Mouse (Mus musculus) 3134 (cell line): ENCODE measurements at regions not wholly inside any gene's neighbourhood (a gene's known extent, or its start where the extent isn't known, plus 50 kb on each side); places are given as distances from the start of the nearest gene placed in this dataset.
"Not testable (repeated sequence)": the region's sequence is repeated elsewhere in the genome, so short reads cannot be mapped to it uniquely, and the experiment has no call there.

ENCODE experiments used
- DNase-seq: peaks from one replicate; pipeline ENCODE4 v3.0.0-alpha.2; 2011; ENCODE audit warnings: low spot score; ENCODE audit not compliant: insufficient read length; ENCODE audit errors: extremely low read depth

GRCm38 (mm10) chr10:68956539-68956938 is 194.7 kb upstream of the Rhobtb1 start:
- no peak for DNase-seq

- DNase-seq: no peak
These were observed 189.9 kb upstream of the Rhobtb1 start for GRCm38 (mm10) chr10:68961376-68961775.

GRCm38 (mm10) chr10:68963090-68963489 is 188.1 kb upstream of the Rhobtb1 start:
- no peak for DNase-seq

GRCm38 (mm10) chr10:68965271-68965670 is 186.0 kb upstream of the Rhobtb1 start:
- peak; percentile 40 for DNase-seq

GRCm38 (mm10) chr10:68967976-68968968 is 183.0 kb upstream of the Rhobtb1 start:
- DNase-seq: no peak

GRCm38 (mm10) chr10:68970521-68970920 is 180.7 kb upstream of the Rhobtb1 start:
- DNase-seq: no peak

GRCm38 (mm10) chr10:68974771-68975170 is 176.5 kb upstream of the Rhobtb1 start:
- DNase-seq: no peak

- peak; percentile 34 for DNase-seq
These were observed 174.7 kb upstream of the Rhobtb1 start for GRCm38 (mm10) chr10:68976443-68977025.

GRCm38 (mm10) chr10:68978115-68978514 is 173.1 kb upstream of the Rhobtb1 start:
- no peak for DNase-seq

GRCm38 (mm10) chr10:68979949-68980348 is 171.3 kb upstream of the Rhobtb1 start:
- DNase-seq: no peak

- DNase-seq: peak; percentile 56
These were observed 168.9 kb upstream of the Rhobtb1 start for GRCm38 (mm10) chr10:68982288-68982687.

- peak; percentile 37 for DNase-seq
These were observed 160.7 kb upstream of the Rhobtb1 start for GRCm38 (mm10) chr10:68990584-68990983.

- no peak for DNase-seq
These were observed 151.6 kb upstream of the Rhobtb1 start for GRCm38 (mm10) chr10:68999610-69000009.

GRCm38 (mm10) chr10:69001654-69002435 is 149.4 kb upstream of the Rhobtb1 start:
- DNase-seq: no peak

- no peak for DNase-seq
These were observed 145.9 kb upstream of the Rhobtb1 start for GRCm38 (mm10) chr10:69005199-69005872.

- DNase-seq: not testable (repeated sequence)
These were observed 142.6 kb upstream of the Rhobtb1 start for GRCm38 (mm10) chr10:69008679-69009078.

GRCm38 (mm10) chr10:69020811-69021743 is 130.2 kb upstream of the Rhobtb1 start:
- no peak for DNase-seq

- no peak for DNase-seq
These were observed 117.8 kb upstream of the Rhobtb1 start for GRCm38 (mm10) chr10:69033410-69033809.

GRCm38 (mm10) chr10:69034390-69035120 is 116.7 kb upstream of the Rhobtb1 start:
- DNase-seq: no peak
